Mouse (Mus musculus) midbrain, embryonic 12.5 days (tissue): ENCODE measurements at regions not wholly inside any gene's neighbourhood (a gene's known extent, or its start where the extent isn't known, plus 50 kb on each side); places are given as distances from the start of the nearest gene placed in this dataset.

Experiments used
- ATAC-seq: fragments of 200-750 bp; cut with Nextera tagmentation; 2 replicates; pipeline ENCODE4 v1.8.0; 2017; ENCODE audit warnings: low read depth, moderate TSS enrichment, moderate library complexity; ENCODE audit not compliant: low FRiP score
- H3K27ac ChIP-seq: fragments of 300-500 bp; sonication (generic); replicated peaks from 2 replicates; pipeline ENCODE4 v1.5.1; 2016; ENCODE audit warnings: mild to moderate bottlenecking
- H3K27me3 ChIP-seq: fragments of 300-500 bp; sonication (generic); 2 replicates; pipeline ENCODE4 v1.6.1; 2016; ENCODE audit warnings: mild to moderate bottlenecking
- H3K36me3 ChIP-seq: fragments of 300-500 bp; sonication (generic); 2 replicates; pipeline ENCODE4 v1.6.1; 2016
- H3K4me1 ChIP-seq: fragments of 300-500 bp; sonication (generic); 2 replicates; pipeline ENCODE4 v1.6.1; 2016
- H3K4me2 ChIP-seq: fragments of 300-500 bp; sonication (generic); replicated peaks from 2 replicates; pipeline ENCODE4 v1.6.1; 2016; ENCODE audit warnings: mild to moderate bottlenecking, moderate library complexity
- H3K4me3 ChIP-seq: fragments of 300-500 bp; sonication (generic); 2 replicates; pipeline ENCODE4 v1.5.1; 2016; ENCODE audit warnings: mild to moderate bottlenecking
- H3K9ac ChIP-seq: fragments of 300-500 bp; sonication (generic); replicated peaks from 2 replicates; pipeline ENCODE4 v1.6.1; 2016; ENCODE audit warnings: mild to moderate bottlenecking, moderate library complexity
- H3K9me3 ChIP-seq: fragments of 300-500 bp; sonication (generic); 2 replicates; pipeline ENCODE4 v1.6.1; 2016; ENCODE audit warnings: mild to moderate bottlenecking
- WGBS: fragments of 180-500 bp; shearing (Covaris S2); methylation state at CpG from one replicate; pipeline ENCODE4 v1.1.7; 2016; 5-methylcytosine and 5-hydroxymethylcytosine counted together

DNA sequence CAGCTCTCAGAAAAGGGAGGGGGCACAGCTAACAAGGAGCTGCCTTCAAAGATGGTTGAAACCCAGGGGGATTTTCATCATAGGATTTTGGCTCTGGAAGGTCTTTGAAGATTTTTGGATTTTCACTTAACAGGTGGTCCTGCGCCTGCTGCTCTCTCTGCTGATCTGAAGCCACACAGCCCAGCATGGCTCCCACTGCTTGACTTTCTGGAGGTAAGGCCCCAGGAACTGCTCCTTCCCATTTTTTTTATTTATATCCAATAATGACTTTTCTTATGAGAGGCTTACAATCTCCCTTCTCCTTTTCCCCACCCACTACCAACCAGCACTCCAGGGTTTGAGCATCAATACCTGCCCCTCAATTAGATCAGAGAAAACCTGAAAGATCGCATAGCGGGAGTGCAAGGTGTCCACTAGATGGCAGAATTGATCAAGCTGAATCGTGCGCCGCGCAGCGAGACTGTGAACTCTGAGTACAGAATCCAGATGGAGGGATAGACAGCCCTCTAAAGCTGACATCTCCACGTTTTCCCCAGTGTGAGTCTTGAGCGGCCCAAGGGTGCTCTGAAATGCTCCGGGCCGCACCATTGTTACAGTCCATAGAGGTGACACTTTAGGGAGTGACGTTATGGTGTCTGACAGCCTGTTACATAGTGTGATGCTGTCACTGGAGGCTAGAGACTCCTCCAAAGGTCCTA lies 194.6 kb upstream of the Ednrb start:
- Histone ChIP-seq H3K4me2 (0 out of 2 replicates have a peak overlapping the region, but pooled peaks have one; percentile 8), H3K9me3 (no peaks in the 10 kb centered on the region), H3K27ac (no peak overlapping the region), H3K36me3 (no peaks in the 10 kb centered on the region), H3K27me3 (no peaks in the 10 kb centered on the region), H3K4me3 (no peak overlapping the region), H3K4me1 (no peaks in the 10 kb centered on the region; the same call in 1 of the 2 replicates), H3K9ac (no peak overlapping the region)
- WGBS = 8% methylated on average over 13 of the region's 13 CpGs
- peak; percentile 92 for ATAC-seq

- Histone ChIP-seq H3K9me3 (no peaks in the 10 kb centered on the region), H3K27ac (no peak overlapping the region), H3K4me2 (no peak overlapping the region), H3K4me3 (no peak overlapping the region), H3K27me3 (peaks cover 5% of the 10 kb centered on the region), H3K36me3 (no peaks in the 10 kb centered on the region), H3K4me1 (peaks cover 15% of the 10 kb centered on the region), H3K9ac (no peak overlapping the region)
- 36% methylated on average over 1 of the region's 1 CpGs for WGBS
- no peak for ATAC-seq
These were observed 189.4 kb upstream of the Ednrb start for GRCm38 (mm10) chr14:104033606-104034005.

DNA sequence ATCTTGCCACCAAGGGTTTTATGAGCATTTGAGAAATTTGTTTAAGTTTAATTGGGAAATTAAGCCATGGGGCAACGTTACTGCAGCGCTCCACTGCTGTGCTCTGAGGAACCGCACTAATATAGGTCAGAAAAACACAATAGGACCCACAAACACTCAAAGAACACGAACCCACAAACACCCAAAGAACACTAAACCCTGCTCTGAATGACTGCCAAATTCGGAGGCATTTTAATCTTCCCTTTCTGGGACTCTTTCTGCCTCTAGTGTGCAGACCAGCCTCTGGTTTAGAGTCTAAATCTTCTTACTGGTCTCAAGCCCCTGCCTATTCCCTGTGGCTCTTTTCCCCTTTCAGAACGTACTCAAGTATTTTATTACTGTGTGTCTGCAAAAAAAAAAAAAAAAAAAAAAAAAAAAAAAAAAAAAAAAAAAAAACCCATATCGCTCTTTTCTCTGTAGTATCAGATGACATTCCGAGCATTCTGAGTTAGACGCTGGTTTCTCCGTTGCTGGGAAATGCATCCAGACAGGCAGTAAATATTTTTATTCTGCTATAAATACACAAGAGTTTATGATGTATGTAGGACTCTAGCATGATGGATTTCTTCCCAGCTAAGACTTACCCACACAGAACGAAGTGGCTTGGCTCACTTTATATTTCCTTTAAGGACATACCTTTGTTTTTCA lies 186.7 kb upstream of the Ednrb start:
- Histone ChIP-seq H3K4me3 (no peak overlapping the region), H3K4me1 (peaks cover 20% of the 10 kb centered on the region), H3K4me2 (0 out of 2 replicates have a peak overlapping the region, but pooled peaks have one; percentile 15), H3K27ac (no peak overlapping the region), H3K9ac (no peak overlapping the region), H3K9me3 (no peaks in the 10 kb centered on the region), H3K27me3 (peaks cover 10% of the 10 kb centered on the region), H3K36me3 (no peaks in the 10 kb centered on the region)
- WGBS = 24% methylated on average over 11 of the region's 11 CpGs
- ATAC-seq = no peak

DNA sequence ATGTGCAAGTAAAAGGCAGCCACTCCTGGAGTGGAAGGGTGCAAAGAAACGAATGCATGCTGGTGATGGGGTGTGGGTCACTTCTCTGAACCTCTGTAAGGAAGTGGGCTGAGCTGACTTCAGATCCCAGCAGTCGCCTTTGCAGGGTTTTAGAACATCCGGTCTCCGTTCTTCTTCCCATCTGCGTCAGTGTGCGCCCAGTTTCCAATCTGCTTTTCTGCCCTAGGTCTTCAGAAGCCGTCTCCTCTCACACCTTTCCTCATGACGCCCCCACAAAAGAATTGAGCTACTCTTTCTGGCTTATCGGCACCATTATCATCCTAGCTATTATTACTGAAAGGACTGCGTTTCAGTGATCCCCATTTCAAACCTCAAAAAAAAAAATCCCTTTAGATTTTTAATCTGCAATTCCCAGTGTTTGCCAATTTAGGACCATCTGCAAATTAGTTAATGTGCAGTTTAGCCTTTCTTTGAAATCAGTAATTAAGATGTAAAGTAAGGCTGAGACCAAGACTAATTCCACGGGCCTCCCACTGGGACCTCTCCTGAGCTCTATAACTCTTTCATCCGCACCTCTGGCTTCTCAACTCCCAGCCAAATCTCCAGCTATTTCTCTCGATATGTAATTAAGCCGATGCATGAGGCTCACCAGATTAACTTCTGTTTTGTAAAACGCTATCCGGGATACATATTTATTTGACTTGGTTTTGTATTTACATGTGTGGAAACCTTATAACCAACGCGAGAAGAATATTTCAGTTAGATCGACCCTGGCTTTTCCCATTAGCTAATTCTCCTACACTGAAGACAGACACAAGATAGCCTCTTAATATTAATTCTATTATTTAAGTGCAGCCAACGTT lies 185.7 kb upstream of the Ednrb start:
- WGBS = 10% methylated on average over 20 of the region's 20 CpGs
- H3K4me2 ChIP-seq = peak overlapping the region; percentile 29
- ATAC-seq = no peak
- H3K27me3 ChIP-seq = peaks cover 10% of the 10 kb centered on the region
- H3K9ac ChIP-seq = no peak overlapping the region
- H3K4me1 ChIP-seq = peaks cover 20% of the 10 kb centered on the region
- H3K36me3 ChIP-seq = no peaks in the 10 kb centered on the region
- H3K9me3 ChIP-seq = no peaks in the 10 kb centered on the region
- 0 out of 2 replicates have a peak overlapping the region, but pooled peaks have one; percentile 30 for H3K27ac ChIP-seq
- no peak overlapping the region for H3K4me3 ChIP-seq

DNA sequence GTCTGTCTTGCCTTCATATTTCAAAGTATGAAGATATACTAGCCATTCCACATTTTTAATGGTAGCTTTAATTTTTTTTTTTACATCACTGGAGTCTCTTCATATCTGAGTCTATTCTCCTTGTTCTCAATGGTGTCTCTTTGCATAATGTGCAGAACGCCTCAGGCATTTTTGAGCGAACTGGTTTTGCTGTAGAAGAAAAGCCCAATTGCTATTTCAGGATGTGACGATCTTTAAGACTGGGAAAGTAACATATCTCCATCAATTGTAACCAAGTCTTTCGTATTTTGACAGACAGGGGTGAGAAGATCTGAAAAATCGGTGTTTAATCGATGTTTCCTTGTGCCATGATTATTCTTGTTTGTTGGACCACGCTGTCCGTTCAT lies 183.7 kb upstream of the Ednrb start:
- 80% methylated on average over 8 of the region's 8 CpGs for WGBS
- Histone ChIP-seq H3K9me3 (no peaks in the 10 kb centered on the region), H3K4me3 (no peak overlapping the region), H3K4me1 (peaks cover 20% of the 10 kb centered on the region), H3K36me3 (no peaks in the 10 kb centered on the region), H3K4me2 (no peak overlapping the region), H3K27ac (no peak overlapping the region), H3K27me3 (peaks cover 10% of the 10 kb centered on the region), H3K9ac (no peak overlapping the region)
- no peak for ATAC-seq

DNA sequence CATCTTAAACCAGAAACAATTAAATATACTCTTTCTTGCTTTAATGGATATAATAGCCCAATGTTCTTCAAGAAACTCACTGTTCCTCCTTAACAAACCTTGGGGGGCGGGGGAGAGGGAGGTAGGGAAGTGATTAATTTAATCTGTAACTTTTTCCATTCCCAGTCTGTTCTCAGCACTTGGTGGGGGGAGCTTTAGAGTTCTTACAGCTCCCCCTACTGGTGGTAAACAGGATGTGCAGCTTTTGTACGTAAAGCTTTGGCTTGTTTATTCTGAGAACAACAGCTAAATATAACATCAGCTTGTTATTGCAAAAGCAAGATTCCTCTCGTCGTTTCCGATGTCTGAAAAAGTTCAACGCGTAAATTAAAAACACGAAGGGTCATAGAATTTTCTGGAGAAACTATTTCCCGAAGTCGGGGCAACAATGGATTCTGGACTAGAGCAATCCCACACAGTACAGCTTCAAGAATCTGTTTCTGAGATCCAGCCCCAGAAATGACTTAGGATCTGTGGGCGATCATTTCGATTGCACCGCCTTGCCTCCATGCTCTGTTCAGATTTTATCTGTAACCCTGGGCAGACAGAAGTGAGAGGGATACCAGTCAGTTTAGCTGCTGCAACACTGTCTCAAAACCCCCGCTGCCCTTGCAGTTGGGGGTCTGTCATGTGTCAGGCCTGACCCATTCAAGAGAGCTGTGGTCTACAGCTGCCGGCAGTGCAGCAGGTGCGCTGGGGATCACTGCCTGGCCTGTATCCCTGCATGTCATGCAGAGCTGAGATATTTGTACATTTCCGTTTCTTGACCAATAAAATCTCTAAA lies 183.1 kb upstream of the Ednrb start:
- Histone ChIP-seq H3K9ac (no peak overlapping the region), H3K27me3 (peaks cover 7% of the 10 kb centered on the region), H3K9me3 (no peaks in the 10 kb centered on the region), H3K4me3 (no peak overlapping the region), H3K4me1 (peaks cover 20% of the 10 kb centered on the region), H3K4me2 (peak overlapping the region; percentile 21; the same call in 1 of the 2 replicates), H3K27ac (peak overlapping the region; percentile 39), H3K36me3 (no peaks in the 10 kb centered on the region)
- peak; percentile 79 for ATAC-seq
- 22% methylated on average over 17 of the region's 17 CpGs for WGBS

GRCm38 (mm10) chr14:104008538-104008937 lies 164.3 kb upstream of the Ednrb start:
- no peaks in the 10 kb centered on the region for H3K4me1 ChIP-seq
- ATAC-seq = no peak

GRCm38 (mm10) chr14:104006426-104006825 lies 162.2 kb upstream of the Ednrb start:
- H3K9me3 ChIP-seq = no peaks in the 10 kb centered on the region
- no peak overlapping the region for H3K4me3 ChIP-seq
- WGBS = 92% methylated on average over 4 of the region's 4 CpGs
- H3K36me3 ChIP-seq = no peaks in the 10 kb centered on the region
- no peak overlapping the region for H3K4me2 ChIP-seq
- H3K9ac ChIP-seq = no peak overlapping the region
- no peaks in the 10 kb centered on the region for H3K4me1 ChIP-seq
- no peak overlapping the region for H3K27ac ChIP-seq
- ATAC-seq = no peak
- H3K27me3 ChIP-seq = no peaks in the 10 kb centered on the region

More at GRCm38 (mm10) chr14:104008538-104008937, 164.3 kb upstream of the Ednrb start:
- Histone ChIP-seq H3K9me3 (no peaks in the 10 kb centered on the region), H3K27me3 (no peaks in the 10 kb centered on the region), H3K4me2 (no peak overlapping the region), H3K27ac (no peak overlapping the region), H3K4me3 (no peak overlapping the region), H3K9ac (no peak overlapping the region), H3K36me3 (no peaks in the 10 kb centered on the region)
- WGBS = 88% methylated on average over 1 of the region's 1 CpGs

- Histone ChIP-seq H3K9ac (no peak overlapping the region), H3K27me3 (no peaks in the 10 kb centered on the region), H3K27ac (no peak overlapping the region), H3K4me3 (no peak overlapping the region), H3K4me2 (no peak overlapping the region), H3K4me1 (no peaks in the 10 kb centered on the region), H3K36me3 (no peaks in the 10 kb centered on the region), H3K9me3 (no peaks in the 10 kb centered on the region)
- ATAC-seq = no peak
- 78% methylated on average over 2 of the region's 2 CpGs for WGBS
These were observed 160.9 kb upstream of the Ednrb start for GRCm38 (mm10) chr14:104005132-104005531.

GRCm38 (mm10) chr14:104002421-104002820 lies 158.2 kb upstream of the Ednrb start:
- Histone ChIP-seq H3K4me2 (no peak overlapping the region), H3K36me3 (no peaks in the 10 kb centered on the region), H3K4me1 (no peaks in the 10 kb centered on the region), H3K27me3 (no peaks in the 10 kb centered on the region), H3K9me3 (no peaks in the 10 kb centered on the region), H3K27ac (no peak overlapping the region), H3K9ac (no peak overlapping the region), H3K4me3 (no peak overlapping the region)
- ATAC-seq = no peak
- WGBS = 71% methylated on average over 1 of the region's 1 CpGs

DNA sequence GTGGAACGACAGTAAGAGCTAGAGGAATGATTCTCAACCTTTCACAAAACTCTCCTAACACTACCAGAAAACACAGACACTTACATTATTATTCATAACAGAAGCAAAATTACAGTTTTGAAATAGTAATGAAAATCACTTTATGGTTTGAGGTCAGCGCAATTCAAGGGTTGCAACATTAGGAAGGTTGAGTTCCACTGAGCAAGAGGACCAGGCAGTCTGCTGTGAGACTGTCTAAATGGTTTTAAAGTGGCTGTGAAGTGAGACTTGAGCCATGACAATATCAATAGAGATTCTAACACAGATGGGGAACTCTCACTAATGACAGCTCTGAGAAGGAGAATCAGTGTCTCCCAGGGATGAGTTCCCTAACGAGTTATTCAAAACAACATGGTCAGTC lies 146.2 kb upstream of the Ednrb start:
- no peaks in the 10 kb centered on the region for H3K27me3 ChIP-seq
- no peaks in the 10 kb centered on the region for H3K9me3 ChIP-seq
- H3K27ac ChIP-seq = no peak overlapping the region
- 87% methylated on average over 3 of the region's 3 CpGs for WGBS
- no peak overlapping the region for H3K9ac ChIP-seq
- ATAC-seq = no peak
- no peak overlapping the region for H3K4me3 ChIP-seq
- no peaks in the 10 kb centered on the region for H3K4me1 ChIP-seq
- no peaks in the 10 kb centered on the region for H3K36me3 ChIP-seq
- H3K4me2 ChIP-seq = no peak overlapping the region
